Mouse (Mus musculus) stomach, postnatal 0 days (tissue): ENCODE measurements around the gene Bsg. TPM values are rescaled to one million over a fixed set of nuclear protein-coding genes. Genes with fewer than 3 reads are reported as not detected.
A peak's percentile ranks its signal among the peaks of the same experiment; 100 is the strongest.
"Not testable (repeated sequence)": the region's sequence is repeated elsewhere in the genome, so short reads cannot be mapped to it uniquely, and the experiment has no call there.

Experiments used
- ATAC-seq: fragments of 200-750 bp; cut with Nextera tagmentation; 2 replicates; pipeline ENCODE4 v1.8.0; 2017; ENCODE audit not compliant: low FRiP score, low TSS enrichment
- DNase-seq: peaks from one replicate; pipeline ENCODE4 v3.0.0-alpha.2; 2016; ENCODE audit warnings: low spot score
- H3K27ac ChIP-seq: fragments of 300-500 bp; sonication (generic); replicated peaks from 2 replicates; pipeline ENCODE4 v1.5.1; 2014; ENCODE audit warnings: mild to moderate bottlenecking, control low read depth
- H3K27me3 ChIP-seq: fragments of 300-500 bp; sonication (generic); 2 replicates; pipeline ENCODE4 v1.6.1; 2014; ENCODE audit warnings: low read length; ENCODE audit not compliant: control insufficient read depth, insufficient read depth
- H3K36me3 ChIP-seq: fragments of 300-500 bp; sonication (generic); 2 replicates; pipeline ENCODE4 v1.6.1; 2014; ENCODE audit warnings: low read length, mixed read lengths; ENCODE audit not compliant: control insufficient read depth, insufficient read depth
- H3K4me1 ChIP-seq: fragments of 300-500 bp; sonication (generic); replicated peaks from 2 replicates; pipeline ENCODE4 v1.6.1; 2014; ENCODE audit warnings: antibody characterized with exemption; ENCODE audit not compliant: control insufficient read depth, insufficient read depth
- H3K4me2 ChIP-seq: fragments of 300-500 bp; sonication (generic); replicated peaks from 2 replicates; pipeline ENCODE4 v1.6.1; 2014; ENCODE audit warnings: low read depth, mild to moderate bottlenecking, control low read depth, moderate library complexity
- H3K4me3 ChIP-seq: fragments of 300-500 bp; sonication (generic); 2 replicates; pipeline ENCODE4 v1.5.1; 2014; ENCODE audit warnings: low read depth, low read length, control low read depth
- H3K9ac ChIP-seq: fragments of 300-500 bp; sonication (generic); 2 replicates; pipeline ENCODE4 v1.6.1; 2014; ENCODE audit warnings: mild to moderate bottlenecking, low read length, control low read depth, mixed read lengths
- H3K9me3 ChIP-seq: fragments of 300-500 bp; sonication (generic); 2 replicates; pipeline ENCODE4 v1.6.1; 2016; ENCODE audit warnings: low read length; ENCODE audit not compliant: control insufficient read depth
- CTCF ChIP-seq: IDR thresholded peaks from 2 replicates; pipeline ENCODE4 v1.5.1; 2016; ENCODE audit warnings: antibody characterized with exemption, low read depth, mild to moderate bottlenecking, moderate library complexity
- EP300 ChIP-seq: optimal IDR thresholded peaks from 2 replicates; pipeline ENCODE3; 2016; ENCODE audit warnings: antibody characterized with exemption
- WGBS: fragments of 180-500 bp; shearing (Covaris S2); extraction: QIAGEN DNeasy Blood & Tissue Kit; methylation state at CpG from one replicate; pipeline ENCODE4 v1.1.7; 2014; 5-methylcytosine and 5-hydroxymethylcytosine counted together
- polyA plus RNA-seq: library from polyadenylated mRNA; unstranded; fragments of >200 nt; fragmentation: Nextera tagmentation; extraction: Ambion mirVana; gene quantifications from 2 replicates; pipeline ENCODE4 v1.2.1, GENCODE M21; 2015

Bsg gene
- polyA plus RNA-seq, 1 experiment from 2014 or later: 1,012 TPM

DNA sequence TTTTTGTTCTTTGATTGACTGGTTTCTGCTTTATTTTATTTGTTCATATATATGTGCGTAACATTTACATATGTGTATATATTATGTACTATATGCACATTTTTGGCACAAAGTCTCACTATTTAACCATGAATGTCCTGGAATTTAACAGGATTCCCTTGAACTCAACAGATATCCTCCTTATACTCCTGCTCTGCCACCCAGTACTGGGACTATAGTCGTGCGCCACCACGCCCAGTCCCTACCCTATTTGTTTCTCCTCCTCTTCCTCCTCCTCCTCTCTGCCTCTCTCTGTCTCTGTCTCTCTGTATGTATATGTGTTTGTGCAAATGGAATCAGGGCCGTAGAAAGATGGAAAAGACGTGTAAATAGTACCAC is 42.5 kb downstream of the Bsg start:
- Histone ChIP-seq H3K4me2 (peak overlapping the region; percentile 43), H3K4me1 (peaks cover 3% of the 10 kb centered on the region), H3K4me3 (peak overlapping the region; percentile 17; the same call in 1 of the 2 replicates), H3K27ac (no peak overlapping the region), H3K9me3 (no peaks in the 10 kb centered on the region), H3K27me3 (no peaks in the 10 kb centered on the region), H3K36me3 (peaks cover 3% of the 10 kb centered on the region; the same call in 1 of the 2 replicates), H3K9ac (0 out of 2 replicates have a peak overlapping the region, but pooled peaks have one; percentile 43)
- no peak for DNase-seq
- 18% methylated on average over 6 of the region's 6 CpGs for WGBS
- TF ChIP-seq EP300 (no peak), CTCF (no peak)
- peak; percentile 38; the same call in 1 of the 2 replicates for ATAC-seq

DNA sequence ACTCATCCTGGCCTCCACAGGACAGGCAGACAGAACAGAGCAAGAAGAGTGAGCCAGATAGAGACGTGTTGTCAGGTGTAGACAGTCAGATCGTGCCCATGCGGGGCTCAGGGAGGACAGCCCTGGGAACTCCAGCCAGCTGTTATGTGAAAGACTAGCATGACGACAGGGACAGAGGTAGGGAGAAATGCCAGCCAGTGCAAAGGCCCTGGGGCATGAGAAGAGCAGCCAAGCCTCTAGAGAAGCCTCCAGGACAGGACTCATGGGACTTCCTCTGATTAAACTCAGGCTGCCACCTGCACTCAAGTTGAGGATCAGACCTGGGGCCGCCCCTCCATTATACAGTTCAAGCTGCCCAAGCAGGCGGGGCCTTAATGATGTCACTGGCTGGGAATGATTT is 44.2 kb downstream of the Bsg start:
- peaks cover 3% of the 10 kb centered on the region; the same call in 1 of the 2 replicates for H3K36me3 ChIP-seq
- H3K4me1 ChIP-seq: peaks cover 3% of the 10 kb centered on the region
- no peak overlapping the region for H3K4me3 ChIP-seq
- no peaks in the 10 kb centered on the region for H3K9me3 ChIP-seq
- H3K9ac ChIP-seq: no peak overlapping the region
- no peak overlapping the region for H3K27ac ChIP-seq
- no peak for TF ChIP-seq CTCF
- TF ChIP-seq EP300: no peak
- no peak for ATAC-seq
- H3K27me3 ChIP-seq: no peaks in the 10 kb centered on the region
- WGBS: 83% methylated on average over 6 of the region's 6 CpGs
- H3K4me2 ChIP-seq: no peak overlapping the region
- no peak for DNase-seq

DNA sequence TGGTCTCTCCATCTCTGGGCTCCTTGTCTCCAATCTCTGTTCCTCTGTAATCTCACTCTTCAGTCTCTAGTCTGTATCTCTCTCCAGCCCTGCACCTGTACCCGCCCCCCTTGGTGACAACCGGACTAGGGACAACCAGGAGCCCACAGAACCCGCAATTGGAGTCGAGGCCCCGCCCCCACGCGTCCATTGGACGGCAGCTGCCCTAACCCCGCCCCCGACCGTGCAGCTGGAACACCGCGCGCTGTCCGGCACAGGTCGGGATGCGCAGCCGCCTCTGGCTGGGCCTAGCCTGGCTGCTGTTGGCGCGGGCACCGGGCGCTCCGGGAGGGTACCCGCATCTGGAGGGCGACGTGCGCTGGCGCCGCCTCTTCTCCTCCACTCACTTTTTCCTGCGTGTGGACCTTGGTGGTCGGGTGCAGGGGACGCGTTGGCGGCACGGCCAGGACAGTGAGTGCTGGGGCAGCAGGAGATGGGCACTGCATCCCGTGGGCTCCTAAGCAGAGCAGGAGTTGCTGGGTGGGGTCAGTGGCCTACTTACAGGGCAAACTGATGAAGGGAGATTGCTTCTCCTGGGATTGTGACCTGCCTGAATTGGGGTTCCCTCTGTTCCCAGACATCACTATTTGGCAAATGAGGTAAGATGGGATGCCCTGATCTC is 50.7 kb downstream of the Bsg start, which contains the start of gene Fgf22:
Gene Fgf22 (plus strand): TSS at position 221 of the 661 bp plus-strand sequence.
- Histone ChIP-seq H3K9ac (peak within 1 kb of the TSS; percentile 8; the same call in 1 of the 2 replicates), H3K27ac (no peak within 1 kb of the TSS), H3K36me3 (peaks cover 15% of the 10 kb centered on the region; the same call in 1 of the 2 replicates), H3K27me3 (no peaks in the 10 kb centered on the region), H3K4me1 (no peaks in the 10 kb centered on the region), H3K4me2 (peak within 1 kb of the TSS; percentile 52), H3K9me3 (no peaks in the 10 kb centered on the region), H3K4me3 (peak within 1 kb of the TSS; percentile 27)
- peak; percentile 78 for DNase-seq
- ATAC-seq: peak; percentile 65; the same call in 1 of the 2 replicates
- TF ChIP-seq EP300: no peak
- TF ChIP-seq CTCF: no peak
- 2% methylated on average over 31 of the region's 36 CpGs for WGBS

DNA sequence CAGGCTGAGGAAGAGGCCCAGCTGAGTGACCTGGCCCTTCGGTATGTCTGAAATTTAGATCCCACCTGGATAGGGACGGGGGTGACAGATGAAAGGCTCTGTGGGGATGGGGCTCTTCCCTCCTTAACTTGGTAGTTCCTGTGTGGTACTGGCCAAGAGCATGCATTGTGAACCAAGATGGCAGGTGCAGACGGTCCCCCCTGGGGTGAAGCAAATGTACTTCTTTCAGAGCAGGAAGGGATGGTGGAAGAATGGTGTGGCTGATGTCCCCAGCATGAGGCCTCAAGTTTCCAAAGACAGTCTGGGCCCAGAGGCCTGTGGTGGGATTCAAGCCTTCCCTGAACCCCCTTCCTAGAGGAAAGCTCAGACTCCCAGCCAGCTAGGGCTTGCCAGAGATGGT is 51.6 kb downstream of the Bsg start:
- H3K27me3 ChIP-seq: no peaks in the 10 kb centered on the region
- no peak overlapping the region for H3K9ac ChIP-seq
- H3K4me2 ChIP-seq: no peak overlapping the region
- H3K36me3 ChIP-seq: peaks cover 19% of the 10 kb centered on the region
- DNase-seq (no peak), ATAC-seq (no peak)
- H3K4me1 ChIP-seq: no peaks in the 10 kb centered on the region
- 89% methylated on average over 3 of the region's 3 CpGs for WGBS
- no peaks in the 10 kb centered on the region for H3K9me3 ChIP-seq
- TF ChIP-seq CTCF (no peak), EP300 (no peak)
- H3K4me3 ChIP-seq: no peak overlapping the region
- no peak overlapping the region for H3K27ac ChIP-seq

DNA sequence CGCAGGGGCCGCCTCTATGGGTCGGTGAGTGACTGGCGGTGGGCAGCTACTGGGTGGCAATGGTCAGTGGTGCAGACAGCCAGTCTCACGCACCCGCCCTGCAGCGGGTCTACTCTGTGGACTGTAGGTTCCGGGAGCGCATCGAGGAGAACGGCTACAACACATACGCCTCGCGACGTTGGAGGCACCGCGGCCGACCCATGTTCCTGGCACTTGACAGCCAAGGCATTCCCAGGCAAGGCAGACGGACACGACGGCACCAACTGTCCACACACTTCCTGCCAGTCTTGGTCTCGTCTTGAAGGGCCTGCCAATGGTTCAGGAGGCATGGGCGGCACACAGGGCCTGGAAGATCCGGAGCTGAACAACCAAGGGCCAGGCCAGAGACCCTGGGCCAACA is 52.4 kb downstream of the Bsg start:
- H3K27me3 ChIP-seq: no peaks in the 10 kb centered on the region
- ATAC-seq: no peak
- no peak overlapping the region for H3K9ac ChIP-seq
- H3K9me3 ChIP-seq: no peaks in the 10 kb centered on the region
- no peak for TF ChIP-seq CTCF
- no peak for TF ChIP-seq EP300
- H3K4me1 ChIP-seq: no peaks in the 10 kb centered on the region
- H3K4me3 ChIP-seq: no peak overlapping the region
- no peak overlapping the region for H3K4me2 ChIP-seq
- no peak for DNase-seq
- H3K27ac ChIP-seq: no peak overlapping the region
- 84% methylated on average over 24 of the region's 24 CpGs for WGBS
- H3K36me3 ChIP-seq: peaks cover 26% of the 10 kb centered on the region

DNA sequence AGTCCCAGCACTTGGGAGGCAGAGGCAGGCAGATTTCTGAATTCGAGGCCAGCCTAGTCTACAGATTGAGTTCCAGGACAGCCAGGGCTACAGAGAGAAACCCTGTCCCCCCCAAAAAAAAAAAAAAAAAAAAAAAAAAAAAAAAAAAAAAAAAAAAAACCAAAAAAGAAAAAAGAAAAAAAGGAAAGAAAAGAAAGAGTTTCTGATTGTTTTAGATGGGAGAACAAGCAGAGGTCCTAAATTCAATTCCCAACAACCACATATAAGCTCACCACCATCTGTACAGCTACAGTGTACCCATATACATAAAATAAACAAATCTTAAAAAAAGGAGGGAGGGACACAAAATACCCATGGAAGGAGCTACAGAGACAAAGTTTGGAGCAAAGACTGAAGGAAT is 55.4 kb downstream of the Bsg start:
- not testable (repeated sequence) for DNase-seq, H3K9ac ChIP-seq, H3K9me3 ChIP-seq, H3K4me3 ChIP-seq, H3K27me3 ChIP-seq, H3K27ac ChIP-seq, H3K4me2 ChIP-seq, ATAC-seq, H3K4me1 ChIP-seq
- 100% methylated on average over 1 of the region's 1 CpGs for WGBS
- peaks cover 30% of the 10 kb centered on the region for H3K36me3 ChIP-seq
